Mouse (Mus musculus) CH12F3 (cell line): ENCODE data around the gene Dnajc30.
"Not testable (repeated sequence)": the region's sequence is repeated elsewhere in the genome, so short reads cannot be mapped to it uniquely, and the experiment has no call there.

Source experiments
- in situ Hi-C: fragments of 300-500 bp; cut with MboI; formaldehyde crosslinking; loops from 2 replicates; pipeline ENCODE4 v1.14.3; 2020; ENCODE audit warnings: low sequenced_read_pairs

Dnajc30 gene

GRCm38 (mm10) chr5:135063629-135064381 is at the start of gene Dnajc30:
Gene Dnajc30 (plus strand): TSS chr5:135064202.
- in situ Hi-C loops, result no loop called here

- in situ Hi-C loops, result no loop called here
Measured at GRCm38 (mm10) chr5:135015497-135015896, 48.5 kb upstream of the Dnajc30 start.

DNA sequence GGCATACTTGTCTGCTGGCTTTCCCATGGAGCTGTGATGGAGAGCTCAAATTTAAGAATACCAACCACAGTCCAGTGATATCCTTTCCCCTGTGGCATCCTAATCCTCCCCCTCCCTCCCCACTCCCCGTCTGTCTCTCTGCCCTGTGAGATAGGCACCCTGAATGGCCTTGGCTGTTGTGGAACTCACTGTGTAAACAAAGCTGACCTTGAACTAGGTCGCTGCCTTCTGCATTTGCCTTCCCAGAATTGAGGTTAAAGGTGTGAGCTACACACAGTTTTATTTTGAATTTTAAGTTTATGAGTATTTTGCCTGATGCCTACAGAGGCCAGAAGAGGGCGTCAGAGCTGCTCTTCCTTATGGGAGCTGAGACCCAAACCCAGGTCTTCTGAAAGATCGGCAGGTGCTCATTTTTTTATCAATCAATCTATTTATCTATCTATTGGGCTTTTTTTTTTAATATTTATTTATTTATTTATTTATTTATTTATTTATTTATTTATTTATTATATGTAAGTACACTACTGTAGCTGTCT is 47.7 kb upstream of the Dnajc30 start:
- in situ Hi-C loops, result no loop called here

DNA sequence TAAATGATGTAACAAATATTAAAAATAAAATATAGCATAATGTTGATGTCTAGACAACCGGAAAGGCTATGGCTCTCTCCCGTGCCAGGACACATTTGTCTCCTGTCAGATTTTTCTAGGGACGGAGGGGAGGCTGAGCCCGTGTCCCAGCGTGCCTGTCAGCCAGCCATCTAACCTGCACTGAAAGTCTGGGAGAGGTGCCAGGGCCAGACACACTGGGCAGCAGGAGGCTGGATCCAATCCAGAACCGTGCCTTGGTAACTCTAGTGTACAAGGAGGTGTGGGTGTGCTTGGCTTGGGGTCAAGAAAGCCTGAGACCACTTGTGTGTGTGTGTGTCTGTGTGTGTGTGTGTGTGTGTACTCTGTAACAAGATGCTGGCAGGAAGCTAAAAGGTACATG is 42.2 kb upstream of the Dnajc30 start:
- in situ Hi-C loops, result no loop called here

DNA sequence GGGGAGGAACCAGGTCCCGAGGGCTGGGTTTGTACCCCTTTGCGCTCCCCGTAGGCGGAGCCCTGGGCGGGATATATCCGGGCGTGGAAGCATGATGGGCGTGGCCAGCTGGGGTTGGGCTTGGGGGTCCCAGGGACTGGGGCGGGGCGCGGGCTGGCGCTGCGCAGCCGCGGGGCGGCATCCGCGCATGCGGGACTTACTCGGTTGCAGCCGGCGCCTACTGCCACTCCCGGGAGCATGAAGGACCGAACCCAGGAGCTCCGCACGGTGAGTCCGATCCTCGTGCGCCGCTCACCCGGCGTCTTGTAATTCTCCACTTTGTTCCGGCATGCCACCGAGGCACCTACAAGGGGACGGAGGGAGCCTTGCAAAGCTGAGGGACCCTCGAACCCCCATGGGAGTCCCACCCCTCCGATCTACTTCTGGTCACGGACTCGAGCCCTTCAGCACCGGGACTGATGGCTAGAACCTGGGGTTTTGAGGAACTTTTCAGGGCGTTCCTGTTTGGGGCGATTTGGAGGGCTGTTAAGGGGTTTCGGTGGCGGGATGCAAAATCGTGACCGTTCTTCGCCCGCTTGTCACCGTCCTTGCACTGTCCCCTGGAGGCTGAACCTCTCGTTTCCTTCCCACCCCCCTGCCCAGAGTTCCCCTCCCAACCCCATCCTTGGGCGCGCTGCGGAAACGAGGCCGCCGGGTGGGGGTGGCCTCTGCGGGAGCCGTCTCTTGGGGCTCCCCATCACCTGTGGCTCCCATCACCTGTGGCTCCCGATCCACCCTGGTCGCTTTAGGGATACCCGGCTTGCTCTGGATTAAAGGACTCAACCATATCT is 40.4 kb upstream of the Dnajc30 start, which contains the start of gene Stx1a:
Stx1a (plus strand) TSS at position 139 of the 830 bp plus-strand sequence.
- in situ Hi-C loops, result no loop called here

DNA sequence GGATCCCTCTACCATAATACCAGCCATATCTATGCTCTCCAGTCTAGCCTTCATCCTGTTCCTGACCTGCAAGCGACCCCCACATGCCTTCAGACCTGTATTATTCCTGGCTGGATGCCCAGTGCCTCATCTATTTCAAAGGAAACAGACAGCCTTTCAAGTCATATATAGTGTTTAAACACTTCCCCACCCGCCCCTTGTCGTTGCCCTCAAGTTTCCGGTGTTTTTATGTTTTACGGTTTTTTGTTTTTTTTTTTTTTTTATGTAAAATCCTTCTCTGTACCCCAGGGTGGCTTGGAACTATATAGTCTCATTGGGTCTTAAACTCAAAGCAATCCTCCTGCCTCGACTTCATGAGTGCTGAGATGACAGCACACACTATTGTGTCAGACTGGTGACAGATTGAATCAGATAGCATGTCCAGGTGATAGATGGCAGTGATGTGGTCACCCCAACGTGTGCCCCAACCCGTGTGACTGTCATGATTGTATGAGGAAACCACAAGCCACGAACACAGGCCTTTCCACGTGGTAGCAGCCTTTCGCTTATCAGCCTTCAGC is 39.3 kb upstream of the Dnajc30 start:
- in situ Hi-C loops, result no loop called here

GRCm38 (mm10) chr5:135025899-135026298 is 38.1 kb upstream of the Dnajc30 start:
- in situ Hi-C loops, result no loop called here

- in situ Hi-C loops, result no loop called here
Measured at GRCm38 (mm10) chr5:135029007-135029854, 34.8 kb upstream of the Dnajc30 start.

DNA sequence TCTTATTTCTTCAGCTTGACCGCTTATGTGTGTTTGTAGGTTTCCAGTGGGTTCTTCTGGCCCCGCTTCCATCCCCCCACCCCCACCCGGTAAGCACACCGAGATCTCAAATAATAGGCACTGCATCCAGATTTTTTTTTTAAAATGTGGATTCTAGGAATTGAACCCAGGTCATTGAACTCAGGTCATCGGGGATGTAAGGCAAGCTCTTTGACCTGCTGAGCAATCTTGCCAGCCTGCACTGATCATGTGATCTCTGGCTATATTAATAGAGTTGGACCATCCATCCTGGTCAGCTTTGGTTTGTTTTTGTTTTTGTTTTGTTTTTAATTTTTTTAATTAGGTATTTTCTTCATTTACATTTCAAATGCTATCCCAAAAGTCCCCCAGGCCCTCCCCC is 31.4 kb upstream of the Dnajc30 start:
- in situ Hi-C loops, result no loop called here

- in situ Hi-C loops, result no loop called here
Measured at GRCm38 (mm10) chr5:135034593-135034992, 29.4 kb upstream of the Dnajc30 start.

DNA sequence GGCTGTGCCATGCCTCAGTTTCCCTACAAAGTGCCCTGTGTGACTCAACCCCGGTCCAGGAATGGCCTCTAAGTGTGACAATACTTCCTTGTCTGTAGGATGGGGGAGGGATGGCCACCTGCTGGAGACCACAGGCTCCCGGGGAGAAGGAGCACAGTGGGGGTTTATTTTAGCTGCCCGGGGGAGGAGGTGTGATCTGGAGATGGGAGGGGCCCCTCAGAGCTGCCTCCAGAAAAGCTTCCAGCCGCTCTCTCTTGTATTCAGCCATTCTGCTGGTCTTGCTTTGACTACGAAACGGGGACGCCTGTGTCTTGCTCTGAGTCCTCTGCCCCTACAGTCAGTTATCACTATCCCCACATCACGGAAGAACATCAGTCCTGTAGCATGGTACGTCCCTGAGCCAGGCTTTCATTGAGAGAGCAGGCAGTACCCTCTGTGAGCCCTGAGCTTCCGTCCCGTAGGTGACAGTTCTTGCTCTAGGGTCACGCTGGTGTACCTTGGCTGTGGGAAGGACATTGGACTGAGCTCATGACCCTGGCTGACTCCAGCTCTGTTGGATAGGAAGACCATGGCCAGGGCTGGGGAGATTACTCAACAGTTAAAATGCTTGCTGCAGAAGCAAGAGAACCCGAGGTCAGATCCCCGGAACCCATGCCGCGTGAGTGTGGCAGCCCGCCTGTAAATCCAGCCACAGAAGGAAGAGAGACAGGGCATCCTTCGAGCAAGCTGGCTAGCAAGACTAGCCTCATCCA is 28.2 kb upstream of the Dnajc30 start:
- in situ Hi-C loops, result no loop called here

- in situ Hi-C loops, result no loop called here
Measured at GRCm38 (mm10) chr5:135037946-135038345, 26.1 kb upstream of the Dnajc30 start.

DNA sequence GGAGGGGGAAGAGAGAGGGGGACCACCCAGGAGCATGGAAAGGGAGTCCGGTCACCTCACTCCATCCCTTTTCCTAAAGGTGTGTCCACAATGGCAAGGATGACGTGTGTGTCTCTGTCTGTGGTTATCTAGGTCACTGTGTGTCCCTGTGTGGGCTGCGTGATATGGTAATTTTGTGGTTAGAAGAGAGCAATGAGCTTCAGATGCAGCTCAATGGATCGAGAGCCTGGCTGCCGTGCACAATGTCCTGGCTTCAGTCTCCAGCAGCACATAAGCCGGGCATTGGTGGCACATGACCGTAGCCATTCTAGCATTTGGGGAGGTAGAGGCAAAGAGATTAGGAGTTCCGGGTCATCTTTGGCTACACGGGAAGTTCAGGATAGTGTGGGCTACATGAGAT is 24.5 kb upstream of the Dnajc30 start:
- in situ Hi-C loops, result no loop called here

GRCm38 (mm10) chr5:135040059-135040458 is 23.9 kb upstream of the Dnajc30 start:
- in situ Hi-C loops, result no loop called here

GRCm38 (mm10) chr5:135040777-135041176 is 23.2 kb upstream of the Dnajc30 start:
- in situ Hi-C loops, result no loop called here

- in situ Hi-C loops, result no loop called here
Measured at GRCm38 (mm10) chr5:135042105-135042788, 21.8 kb upstream of the Dnajc30 start.

DNA sequence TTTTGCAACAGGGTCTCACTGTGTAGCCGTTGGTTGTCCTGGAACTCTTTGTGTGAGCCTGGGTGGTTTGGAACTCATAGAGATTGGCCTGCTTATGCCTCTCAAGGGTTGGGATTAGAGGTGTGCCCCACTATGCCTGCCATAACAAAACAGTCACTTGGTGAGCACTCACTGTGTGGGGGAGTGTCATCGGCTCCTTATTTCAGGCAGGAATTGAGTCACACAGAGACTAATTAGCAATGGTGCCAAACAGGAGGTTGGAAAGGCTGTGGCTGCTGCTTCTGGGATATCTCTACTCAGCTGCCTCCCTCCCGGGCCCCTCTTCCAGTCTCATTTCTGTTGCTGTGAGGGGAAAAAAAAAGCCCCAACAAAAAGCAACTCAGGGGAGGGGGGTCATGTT is 19.4 kb upstream of the Dnajc30 start:
- in situ Hi-C loops, result no loop called here

- in situ Hi-C loops, result no loop called here
Measured at GRCm38 (mm10) chr5:135048539-135048938, 15.5 kb upstream of the Dnajc30 start.

DNA sequence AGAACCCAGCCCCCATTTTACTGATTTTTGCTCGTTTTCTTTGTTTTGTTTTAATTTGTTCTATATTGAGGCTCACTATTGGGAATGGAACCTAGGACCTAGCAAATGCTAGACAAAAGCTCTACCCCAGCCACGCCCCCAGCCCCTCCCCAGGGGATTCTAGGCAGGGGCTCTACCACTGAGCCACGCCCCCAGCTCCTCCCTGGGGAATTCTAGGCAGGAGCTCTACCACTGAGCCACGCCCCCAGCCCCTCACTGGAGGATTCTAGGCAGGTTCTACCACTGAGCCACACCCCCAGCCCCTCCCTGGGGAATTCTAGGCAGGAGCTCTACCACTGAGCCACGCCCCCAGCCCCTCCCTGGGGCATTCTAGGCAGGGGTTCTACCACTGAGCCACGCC is 14.7 kb upstream of the Dnajc30 start:
- in situ Hi-C loops, result not testable (repeated sequence)
